Mouse (Mus musculus) layer of hippocampus, adult 9-10 months (tissue): ENCODE measurements around the gene Olfr171.
"Not testable (repeated sequence)": the region's sequence is repeated elsewhere in the genome, so short reads cannot be mapped to it uniquely, and the experiment has no call there.

ENCODE experiments used
- DNase-seq: peaks from one replicate; pipeline ENCODE4 v3.0.0; 2022; ENCODE audit warnings: low spot score

Olfr171 gene

DNA sequence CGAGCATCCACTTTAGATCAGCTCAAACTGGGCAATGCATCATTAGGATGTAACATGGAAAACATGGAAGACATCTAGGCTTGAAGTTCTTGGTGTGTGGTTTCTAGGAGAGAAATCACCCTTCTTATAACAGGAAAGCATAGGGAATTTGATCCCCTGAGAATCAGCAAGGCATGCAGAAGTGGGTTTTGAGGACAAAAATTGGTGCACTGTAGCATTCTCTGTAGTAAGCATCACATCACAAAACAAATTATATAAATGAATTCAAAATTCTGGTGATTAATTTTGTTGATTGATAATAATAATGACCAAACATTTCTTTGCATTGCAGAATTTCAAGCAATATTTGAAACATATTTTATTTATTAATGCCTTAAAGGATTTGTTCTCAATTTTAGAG, at the start of gene Olfr171:
Gene Olfr171 (minus strand): TSS at position 101 of the 400 bp plus-strand sequence.
- DNase-seq, result no peak

DNA sequence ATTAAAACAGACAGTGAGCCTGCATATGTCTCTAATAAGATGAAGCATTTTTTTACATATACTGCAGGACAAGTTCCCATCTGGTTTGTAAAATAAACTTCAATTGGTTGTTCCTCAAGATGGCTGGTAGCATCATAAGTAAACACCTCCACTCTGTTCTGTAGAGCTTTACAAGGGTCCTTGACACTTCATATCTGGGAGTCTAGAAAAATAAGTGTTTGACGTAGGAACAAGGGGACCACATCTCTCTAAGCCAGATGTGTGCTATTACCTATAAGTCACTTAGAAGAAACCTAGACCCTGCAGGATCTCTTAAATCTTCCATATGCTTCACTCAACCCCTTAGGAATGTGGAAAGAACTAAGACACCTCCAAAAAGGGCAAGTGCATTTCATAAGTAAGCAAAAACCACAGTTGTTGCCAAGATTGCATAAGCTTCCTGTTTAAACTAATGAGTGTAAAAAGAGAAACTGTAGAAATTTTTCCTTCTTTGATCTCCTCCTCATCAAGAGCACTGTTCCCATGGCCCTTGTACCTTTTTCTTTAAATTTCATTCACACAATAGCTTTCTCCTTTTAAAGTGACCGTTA, 41.1 kb upstream of the Olfr171 start:
- no peak for DNase-seq

DNA sequence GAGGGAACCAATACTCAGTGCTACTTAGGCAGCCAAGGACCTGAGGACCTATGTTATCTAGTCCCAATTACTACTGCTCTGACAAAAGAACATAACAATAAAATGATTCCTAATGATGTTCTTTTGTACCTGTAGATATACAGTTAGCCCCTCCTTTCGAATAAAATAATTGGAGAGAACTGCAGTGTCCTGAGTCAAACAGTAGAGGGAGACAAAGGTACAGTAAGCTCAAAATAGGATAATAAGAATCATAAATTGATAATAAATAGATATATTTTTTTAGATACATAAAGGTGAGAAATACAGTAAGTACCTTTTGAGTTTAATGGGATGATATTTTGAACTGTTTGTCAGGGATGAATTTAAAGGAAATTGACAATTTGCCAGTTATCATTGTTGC, 36.6 kb upstream of the Olfr171 start:
- no peak for DNase-seq

DNA sequence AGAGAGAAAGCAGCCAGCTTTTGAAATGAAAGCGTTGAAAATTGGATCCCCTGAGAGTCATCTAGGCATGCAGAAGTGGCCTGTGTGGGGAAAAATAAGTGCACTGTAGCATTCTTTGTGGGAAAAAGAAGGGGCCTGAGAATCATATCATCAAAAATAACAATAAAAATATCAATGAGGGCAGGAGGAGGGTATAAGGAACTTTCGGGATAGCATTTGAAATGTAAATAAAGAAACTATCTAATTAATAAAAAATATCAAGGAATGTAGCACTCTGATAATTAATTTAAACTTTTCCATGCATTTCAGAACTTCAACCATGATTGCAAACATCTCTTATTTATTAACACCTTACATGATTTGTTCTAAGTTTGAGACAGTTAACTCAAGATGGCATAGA, 17.9 kb downstream of the Olfr171 start, which contains the start of gene Olfr170:
Gene Olfr170 (minus strand): TSS at position 101 of the 400 bp plus-strand sequence.
- DNase-seq, result not testable (repeated sequence)

DNA sequence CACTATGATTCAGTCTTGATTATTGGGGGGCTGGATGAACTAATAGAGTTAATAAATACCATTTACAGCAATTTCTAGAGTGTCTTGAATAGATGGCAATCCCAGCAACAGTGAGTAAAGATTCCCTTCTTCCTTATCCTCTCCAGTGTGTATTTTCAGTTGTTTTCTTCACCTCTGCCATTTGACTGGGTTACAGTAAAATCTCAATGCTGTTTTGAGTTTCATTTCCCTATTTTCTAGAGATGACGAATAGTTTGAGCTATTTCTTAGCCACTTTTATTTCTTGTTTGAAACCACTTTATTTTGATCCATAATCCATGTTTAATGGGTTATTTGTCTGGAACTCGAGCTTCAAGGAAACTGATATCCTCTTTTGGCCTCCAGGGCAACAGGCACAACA, 26.6 kb downstream of the Olfr171 start:
- no peak for DNase-seq
